Mouse (Mus musculus): ENCODE results near the gene Rhbdd3.
A peak's percentile ranks its signal among the peaks of the same experiment; 100 is the strongest.

Gene Rhbdd3

DNA sequence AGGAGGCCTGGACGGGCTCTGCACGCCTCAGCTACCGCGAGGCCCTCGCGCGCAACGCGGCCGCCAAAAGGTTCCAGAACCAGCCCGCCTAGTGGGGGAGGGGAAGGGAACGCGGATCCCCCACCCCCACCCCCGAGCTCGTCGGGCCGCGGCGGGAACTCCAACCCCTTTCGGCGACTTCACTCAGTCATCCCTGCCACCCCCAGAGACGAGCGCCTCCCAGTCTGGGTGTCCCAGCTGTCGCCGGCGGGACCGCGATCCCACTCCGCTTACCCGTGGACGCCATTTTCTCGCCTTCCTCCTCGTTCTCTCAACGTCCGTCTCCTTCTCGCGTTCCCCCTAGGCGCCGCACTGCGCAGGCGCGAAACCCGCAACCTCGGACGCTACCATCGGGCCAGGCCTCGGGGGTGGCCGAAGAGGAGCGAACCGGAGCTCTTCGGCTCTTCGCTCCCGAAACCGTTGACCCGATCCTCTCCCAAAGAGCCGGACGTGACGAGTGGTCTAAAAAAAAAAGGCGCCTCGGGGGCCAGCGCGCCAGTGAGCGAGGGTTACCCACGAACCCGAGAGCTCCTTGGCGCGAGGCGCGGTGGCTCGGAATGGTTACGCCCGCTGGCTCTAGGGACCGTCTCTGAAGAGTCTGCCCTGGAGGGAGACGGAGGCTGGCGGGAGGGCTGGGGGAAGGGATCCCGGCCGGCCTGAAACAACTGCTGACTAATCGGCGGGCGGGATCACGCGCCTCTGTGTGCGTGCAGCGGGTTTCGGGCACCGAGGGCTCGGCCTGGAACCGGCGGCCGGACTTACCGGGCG, at the start of gene Rhbdd3, which contains the start of gene Ewsr1:
Rhbdd3 (plus strand) TSS at position 191 of the 807 bp plus-strand sequence.
Ewsr1 (minus strand) TSS at position 531 of the 807 bp plus-strand sequence.
- peak; percentile 96 to 98 for DNase-seq (ENCODE audit: low spot score in 2 of 2)

DNA sequence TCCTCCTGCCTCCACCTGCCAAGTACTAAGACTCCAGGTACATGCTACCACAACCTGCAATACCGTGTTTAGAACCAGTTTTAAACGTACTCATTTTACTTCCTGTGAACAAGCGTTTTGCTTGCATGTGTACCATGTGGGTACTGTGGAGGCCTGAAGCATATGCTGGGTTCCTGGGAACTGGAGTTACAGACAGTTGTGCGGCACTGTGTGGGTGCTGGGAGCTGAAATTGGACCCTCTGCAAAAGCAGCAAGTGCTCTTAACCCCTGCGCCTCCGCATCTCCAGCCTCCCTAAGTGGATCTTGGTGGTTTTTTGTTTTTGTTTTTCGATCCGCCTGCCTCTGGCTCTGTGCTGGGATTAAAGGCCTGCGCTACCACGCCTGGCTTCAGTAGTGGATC, 47.1 kb upstream of the Rhbdd3 start:
- no peak for DNase-seq (ENCODE audit: low spot score in 2 of 2)

GRCm38 (mm10) chr11:5052200-5052854, 46.4 kb upstream of the Rhbdd3 start:
- DNase-seq (ENCODE audit: low spot score in 2 of 2), result peak; percentile 66 to 69

DNA sequence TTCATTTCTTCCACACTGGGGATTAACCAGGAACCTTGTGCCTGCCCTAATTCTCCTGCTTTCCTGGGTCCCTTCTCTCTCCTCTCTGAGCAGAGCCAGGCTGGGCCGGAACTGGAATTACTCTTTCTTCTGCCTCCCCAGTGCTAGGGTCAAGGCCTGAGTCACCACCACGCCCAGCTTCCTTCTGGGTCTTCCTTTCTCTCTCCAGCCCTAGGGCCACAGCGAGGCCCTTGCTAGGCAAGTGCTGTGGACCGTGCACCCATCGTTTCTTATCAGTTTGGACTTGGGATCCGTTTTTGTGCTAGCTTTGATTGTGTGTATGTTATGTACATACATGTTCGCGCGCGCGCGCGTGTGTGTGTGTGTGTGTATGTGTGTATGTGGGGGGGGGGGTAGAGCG, 44.6 kb upstream of the Rhbdd3 start:
- DNase-seq (ENCODE audit: low spot score in 2 of 2), result no peak

- no peak for DNase-seq (ENCODE audit: low spot score in 2 of 2)
Measured at GRCm38 (mm10) chr11:5054874-5055273, 43.9 kb upstream of the Rhbdd3 start.

DNA sequence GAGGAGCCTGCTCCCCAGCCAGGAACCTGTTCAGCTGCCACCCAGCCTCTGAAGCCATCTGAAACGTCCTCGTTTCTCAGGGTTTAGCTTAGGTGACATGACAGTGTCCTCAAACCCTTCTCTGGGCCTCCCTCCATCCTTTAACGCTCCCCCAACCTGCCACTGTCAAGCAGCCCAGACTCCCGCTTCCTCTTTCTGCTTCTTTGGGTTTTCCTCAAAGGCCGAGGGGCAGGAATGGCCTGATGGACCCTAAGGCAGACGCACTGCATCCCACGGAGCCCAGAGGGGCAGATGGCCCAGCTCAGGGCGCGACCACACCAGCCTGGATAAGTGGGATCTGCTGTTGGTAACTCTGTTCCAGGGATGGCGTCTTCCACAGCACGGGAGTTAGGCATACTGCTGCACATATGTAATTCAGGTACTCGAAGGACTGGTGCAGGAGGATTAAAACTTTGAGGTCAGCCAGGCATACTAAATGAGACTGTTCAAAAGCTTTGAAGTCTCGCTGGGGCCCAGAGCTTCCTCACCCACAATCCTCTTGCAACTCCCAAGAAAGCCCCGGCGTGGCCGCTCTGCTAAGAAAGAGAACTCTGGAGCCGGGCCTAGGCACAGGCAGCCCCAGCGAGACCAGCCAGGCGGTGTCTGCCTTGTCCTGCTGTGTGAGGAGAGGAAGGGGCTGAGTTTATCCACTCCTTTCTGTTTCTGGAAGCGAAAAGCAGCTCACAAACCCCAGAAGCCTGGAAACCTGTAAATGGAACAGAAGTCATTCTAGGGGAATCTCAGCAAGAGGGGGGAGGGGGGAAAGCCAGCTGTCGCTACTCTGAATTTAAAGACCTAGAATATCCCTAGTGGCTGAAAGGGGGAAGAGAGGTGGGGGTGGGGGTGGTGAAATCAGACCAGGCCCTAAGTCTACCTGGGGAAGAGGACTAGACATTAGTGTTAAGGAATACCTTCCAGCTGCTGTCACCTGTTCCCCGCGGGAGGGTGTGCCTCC, 42.5 kb upstream of the Rhbdd3 start:
- no peak for DNase-seq (ENCODE audit: low spot score in 2 of 2)

GRCm38 (mm10) chr11:5057064-5057463, 41.7 kb upstream of the Rhbdd3 start:
- DNase-seq (ENCODE audit: low spot score in 2 of 2), result no peak

DNA sequence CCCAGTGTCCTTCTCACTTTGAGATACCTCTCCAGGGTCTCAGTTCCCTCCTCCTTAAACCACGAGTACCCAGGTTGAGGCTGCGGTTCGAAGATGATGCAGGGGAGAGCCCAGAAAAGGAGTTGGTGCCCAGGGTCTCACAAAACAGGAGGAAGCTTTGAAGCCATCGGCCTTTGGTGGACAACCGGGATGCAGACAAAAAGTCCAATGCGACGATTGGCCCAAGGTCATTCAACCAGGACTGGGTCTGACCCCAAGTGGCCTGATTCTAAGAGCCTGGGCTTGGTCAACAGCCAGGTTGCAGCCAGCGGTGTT, 41.2 kb upstream of the Rhbdd3 start:
- no peak for DNase-seq (ENCODE audit: low spot score in 2 of 2)

- peak; percentile 53 to 57 for DNase-seq (ENCODE audit: low spot score in 2 of 2)
Measured at GRCm38 (mm10) chr11:5057856-5058641, 40.7 kb upstream of the Rhbdd3 start, which contains the start of gene Rasl10a. Rasl10a (plus strand) TSS chr11:5058128.

DNA sequence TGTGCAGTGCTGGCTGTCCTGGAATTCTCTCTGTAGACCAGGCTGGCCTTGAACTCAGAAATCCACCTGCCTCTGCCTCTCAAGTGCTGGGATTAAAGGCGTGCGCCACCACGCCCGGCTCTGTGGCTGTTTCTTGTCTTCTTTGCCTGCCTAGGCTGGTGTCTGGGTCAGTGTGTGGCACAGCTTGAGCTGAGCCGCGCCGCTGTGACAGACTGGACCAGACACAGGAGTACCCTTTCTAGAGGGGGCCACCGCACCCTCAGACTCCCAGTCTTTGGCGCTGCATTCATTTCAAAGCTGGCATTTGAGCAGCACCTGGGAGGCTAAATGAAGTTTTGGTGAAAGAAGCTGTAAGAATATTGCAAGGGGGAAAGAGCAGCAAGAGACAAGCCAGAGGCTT, 39.9 kb upstream of the Rhbdd3 start:
- no peak for DNase-seq (ENCODE audit: low spot score in 2 of 2)

DNA sequence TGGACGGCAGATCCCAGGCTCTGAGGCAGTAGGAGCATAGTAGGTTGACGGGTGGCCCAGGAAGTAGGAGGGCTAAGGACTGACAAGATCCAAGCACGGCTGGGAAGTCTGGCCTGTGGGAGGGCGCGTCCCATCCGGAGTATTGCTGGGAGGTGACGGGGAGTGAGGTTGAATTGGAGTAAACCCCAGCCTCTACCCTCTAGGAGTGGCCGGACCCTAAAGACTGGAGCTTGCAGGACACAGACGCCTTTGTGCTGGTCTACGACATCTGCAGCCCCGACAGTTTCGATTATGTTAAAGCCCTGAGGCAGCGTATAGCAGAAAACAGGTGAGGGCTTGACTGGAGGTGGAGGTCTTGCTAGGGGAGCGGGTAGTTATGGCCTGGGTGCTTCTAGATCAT, 39.5 kb upstream of the Rhbdd3 start:
- peak in 1 of 2 experiments; percentile 41 for DNase-seq (ENCODE audit: low spot score in 2 of 2)

DNA sequence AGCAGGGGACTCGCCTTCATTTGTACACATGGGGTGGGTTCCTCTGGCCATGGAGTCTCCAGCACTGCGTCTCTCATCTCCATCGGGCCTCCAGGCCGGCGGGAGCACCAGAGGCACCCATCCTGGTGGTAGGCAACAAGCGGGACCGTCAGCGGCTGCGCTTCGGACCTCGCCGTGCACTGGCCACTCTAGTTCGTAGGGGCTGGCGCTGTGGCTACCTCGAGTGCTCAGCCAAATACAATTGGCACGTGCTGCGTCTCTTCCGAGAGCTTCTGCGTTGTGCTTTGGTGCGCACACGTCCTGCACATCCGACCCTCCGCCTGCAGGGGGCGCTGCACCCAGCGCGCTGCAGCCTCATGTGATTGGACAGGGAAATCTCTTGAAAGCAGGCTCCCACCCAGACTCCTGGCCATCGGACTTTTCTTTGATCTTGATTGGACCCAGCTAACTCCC, 39.0 kb upstream of the Rhbdd3 start:
- DNase-seq (ENCODE audit: low spot score in 2 of 2), result peak; percentile 66 to 72

GRCm38 (mm10) chr11:5060756-5061412, 37.8 kb upstream of the Rhbdd3 start:
- no peak for DNase-seq (ENCODE audit: low spot score in 2 of 2)

DNA sequence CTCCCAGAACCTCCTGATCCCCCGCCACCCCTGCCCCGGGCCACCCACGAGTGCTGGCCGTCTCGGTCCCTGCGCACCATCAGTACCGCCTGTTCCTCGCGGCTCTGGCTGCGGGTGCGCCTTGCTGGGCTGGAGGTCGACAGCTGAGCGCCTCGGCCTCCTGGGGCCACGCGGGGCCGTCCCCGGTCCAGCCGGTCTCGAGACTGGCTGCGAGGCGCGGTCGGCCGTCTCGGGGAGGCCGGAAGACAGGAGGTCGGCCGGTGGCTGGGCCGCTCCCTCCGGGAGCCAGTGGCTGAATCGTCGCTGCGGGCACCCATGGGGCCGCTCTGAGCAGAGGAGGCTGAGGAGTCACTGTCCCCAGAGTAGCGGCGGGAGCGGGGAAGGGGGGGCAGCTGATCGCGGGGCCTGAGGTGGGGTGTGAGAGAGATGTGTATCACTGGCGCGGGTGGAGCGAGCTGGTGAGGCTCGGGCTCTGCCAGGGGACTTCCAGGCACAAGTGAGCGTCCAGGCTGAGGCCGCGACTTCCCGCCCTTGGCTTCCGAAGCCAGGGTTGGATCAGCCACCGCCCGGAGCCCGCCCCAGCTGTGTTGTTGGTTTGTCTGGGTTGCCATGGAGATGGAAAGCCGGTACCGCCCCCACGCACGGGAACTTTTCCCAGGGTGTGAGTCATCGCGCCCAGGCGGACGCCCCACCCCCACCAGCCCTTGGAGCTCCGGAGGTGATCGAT, 37.1 kb upstream of the Rhbdd3 start:
- peak; percentile 96 to 98 for DNase-seq (ENCODE audit: low spot score in 2 of 2)

DNA sequence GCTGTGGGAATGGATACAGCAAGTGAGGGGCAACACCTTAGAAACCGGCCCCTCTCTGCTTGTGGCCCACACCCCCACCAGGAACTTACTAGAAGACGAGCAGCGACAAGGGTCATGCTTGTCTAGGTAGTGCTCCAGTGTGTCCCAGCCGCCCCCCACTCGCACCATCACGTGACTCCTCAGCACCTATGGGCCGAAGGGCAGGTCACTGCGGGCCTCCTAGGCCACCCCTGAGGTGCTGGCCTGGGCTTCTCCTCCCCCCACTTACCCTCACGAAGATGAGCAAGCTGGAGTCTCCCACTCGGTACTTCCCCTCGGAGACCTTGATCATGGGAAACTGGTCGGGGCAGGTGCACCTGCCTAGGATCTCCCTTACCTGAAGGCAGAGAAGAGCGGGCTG, 36.4 kb upstream of the Rhbdd3 start:
- DNase-seq (ENCODE audit: low spot score in 2 of 2), result no peak

GRCm38 (mm10) chr11:5062860-5063505, 35.7 kb upstream of the Rhbdd3 start:
- DNase-seq (ENCODE audit: low spot score in 2 of 2), result peak in 1 of 2 experiments; percentile 38

DNA sequence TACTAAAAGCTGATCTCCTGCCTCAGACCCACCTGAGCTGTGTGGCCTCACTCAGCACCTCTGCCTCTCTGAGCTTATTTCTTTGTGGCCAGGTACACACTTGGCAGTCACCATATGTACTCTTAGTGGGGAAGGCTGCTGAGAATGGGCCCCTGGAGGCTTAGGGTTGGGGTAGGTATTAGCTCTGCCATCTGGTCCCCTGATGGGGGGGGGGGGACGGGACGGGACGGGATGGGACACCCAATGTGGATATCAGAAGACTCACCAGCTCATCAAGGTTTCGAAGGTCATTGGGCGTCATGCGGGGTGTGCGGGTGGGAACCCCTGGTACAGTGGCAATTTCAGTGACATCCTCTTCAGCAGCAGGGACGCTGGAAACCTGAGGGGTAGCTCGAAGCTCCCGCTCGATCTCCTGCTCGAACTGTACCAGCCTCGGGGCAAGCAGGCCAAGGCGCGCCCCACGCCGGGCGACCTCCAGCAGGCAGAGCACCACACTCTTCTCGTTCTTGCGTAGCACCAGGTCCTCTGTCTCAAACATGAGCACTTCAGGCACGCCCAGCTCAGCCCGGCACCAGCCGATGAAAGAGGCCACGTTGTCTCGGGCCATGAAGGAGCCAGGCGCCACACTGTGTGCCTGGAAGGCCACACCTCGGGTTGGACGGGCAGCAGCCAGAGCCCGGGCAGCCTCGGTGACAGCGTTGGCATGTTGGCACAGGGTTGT, 35.0 kb upstream of the Rhbdd3 start:
- DNase-seq (ENCODE audit: low spot score in 2 of 2), result no peak

GRCm38 (mm10) chr11:5064282-5065055, 34.3 kb upstream of the Rhbdd3 start:
- DNase-seq (ENCODE audit: low spot score in 2 of 2), result peak; percentile 40 to 42

All from right cerebral cortex, adult 2 months (tissue).